Mouse (Mus musculus): Measurements from ENCODE around the gene Xrra1.
A peak's percentile ranks its signal among the peaks of the same experiment; 100 is the strongest.
"Not testable (repeated sequence)": the region's sequence is repeated elsewhere in the genome, so short reads cannot be mapped to it uniquely, and the experiment has no call there.

Gene Xrra1

GRCm38 (mm10) chr7:99902918-99903665 is 44.2 kb downstream of the Xrra1 start:
- no peak for DNase-seq

GRCm38 (mm10) chr7:99904421-99905005 is 45.6 kb downstream of the Xrra1 start:
- no peak for DNase-seq

GRCm38 (mm10) chr7:99906346-99906745 is 47.4 kb downstream of the Xrra1 start:
- no peak for DNase-seq

GRCm38 (mm10) chr7:99907463-99907862 is 48.5 kb downstream of the Xrra1 start:
- no peak for DNase-seq

DNA sequence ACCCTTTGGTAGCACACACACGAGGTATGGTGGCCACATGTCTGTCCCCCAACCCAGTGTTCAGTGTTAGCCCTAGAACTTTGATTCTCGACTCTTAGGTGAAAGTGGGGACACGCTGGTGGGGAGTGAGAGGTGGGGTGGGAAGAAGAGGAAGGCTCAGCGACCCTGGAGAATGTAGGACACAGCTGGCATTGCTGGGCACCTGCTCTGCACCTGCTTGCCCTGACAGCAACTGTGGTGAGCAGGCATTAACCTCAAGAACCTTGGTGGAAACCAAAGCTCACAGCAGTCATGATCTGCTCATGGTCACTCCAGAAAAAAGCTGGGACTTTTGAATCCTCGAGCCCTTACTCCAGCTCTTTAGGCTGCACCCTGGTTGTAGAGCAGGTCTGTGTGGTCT is 52.1 kb downstream of the Xrra1 start:
- DNase-seq, result no peak

DNA sequence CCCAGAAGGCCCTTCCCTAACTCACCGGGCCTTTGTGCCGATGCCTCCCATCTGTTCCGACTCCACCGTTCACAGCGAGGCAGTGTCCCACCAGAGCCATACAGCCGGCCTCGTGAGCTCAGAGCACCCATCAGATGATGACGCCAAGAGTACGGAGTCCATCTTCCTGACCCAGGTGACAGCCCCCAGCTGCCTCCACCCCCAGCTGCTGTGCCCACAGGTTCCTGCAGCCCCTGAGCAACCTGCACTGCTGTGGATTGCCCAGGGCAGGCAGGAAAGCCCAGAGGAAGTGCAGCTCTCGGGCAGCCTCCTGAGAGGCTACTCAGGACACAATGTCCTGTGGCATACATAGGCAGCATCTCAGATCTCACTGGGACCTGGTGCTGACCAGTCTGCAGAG is 55.4 kb downstream of the Xrra1 start:
- DNase-seq, result no peak

DNA sequence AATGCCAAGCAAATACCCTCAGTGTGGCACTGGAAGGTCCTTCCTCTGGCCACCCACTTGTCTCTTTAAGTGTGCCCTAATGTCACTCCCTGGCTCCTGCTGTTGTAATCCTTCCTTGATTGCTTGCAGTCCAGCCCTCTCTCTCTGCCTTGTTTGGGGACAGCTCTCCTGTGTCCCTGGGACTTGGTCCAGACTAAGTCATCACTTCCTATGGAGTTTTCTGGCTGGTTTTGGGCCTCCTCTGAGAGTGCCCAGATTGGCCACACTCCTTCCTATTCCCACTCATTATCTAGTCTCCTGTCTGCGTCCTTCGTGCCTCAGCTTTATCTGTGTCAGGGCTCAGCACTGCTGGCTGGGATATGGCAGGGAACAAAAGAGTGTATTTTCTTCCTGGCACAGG is 56.6 kb downstream of the Xrra1 start:
- no peak for DNase-seq

- peak; percentile 20 to 28 for DNase-seq
Measured at GRCm38 (mm10) chr7:99916741-99917319, 57.9 kb downstream of the Xrra1 start.

DNA sequence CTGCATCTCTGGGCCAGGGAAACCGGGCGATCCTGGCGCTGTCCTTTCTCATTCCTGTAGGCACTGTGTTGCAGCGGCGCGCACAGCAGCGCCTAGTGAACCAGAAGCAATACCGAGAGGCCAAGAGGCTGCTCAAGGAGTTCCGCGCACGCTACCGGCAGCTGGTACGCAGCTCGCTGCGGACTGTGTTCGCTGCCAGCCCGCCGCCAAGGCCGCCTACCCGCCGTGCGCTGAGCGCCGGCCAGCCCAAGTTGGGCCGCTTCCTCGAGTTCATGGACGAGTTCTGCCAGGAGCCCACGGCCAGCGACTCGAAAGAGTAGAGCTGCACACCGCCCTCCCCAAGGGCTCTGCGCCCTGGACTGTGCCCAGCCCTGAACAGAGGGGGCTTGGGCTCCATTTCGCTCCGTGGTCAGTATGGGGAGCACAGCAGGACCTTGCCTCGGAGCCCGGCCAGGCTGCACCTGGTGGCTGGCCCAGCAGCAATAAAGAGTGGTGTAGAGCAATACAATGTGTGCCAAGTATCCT is 58.5 kb downstream of the Xrra1 start:
- peak; percentile 25 to 32 for DNase-seq

DNA sequence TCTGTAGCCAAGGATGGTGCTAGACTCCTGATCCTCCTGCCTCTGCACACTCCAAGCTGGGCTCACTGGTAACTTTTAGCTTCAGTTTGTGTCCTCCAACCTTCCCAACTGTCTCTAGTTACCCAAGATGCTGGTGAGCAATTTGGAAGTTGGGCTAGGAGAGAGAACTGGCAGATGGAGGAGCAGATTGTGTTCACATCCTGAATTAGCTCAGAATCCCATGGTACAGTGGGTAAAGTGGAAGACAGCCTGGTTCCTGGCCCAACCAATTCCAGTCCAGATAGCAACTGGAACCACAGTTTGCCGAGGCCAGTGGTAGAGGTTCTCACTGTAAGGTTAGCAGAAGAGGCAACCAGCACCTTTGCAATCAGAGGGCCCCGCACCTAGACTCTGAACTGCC is 60.2 kb downstream of the Xrra1 start:
- DNase-seq, result no peak

DNA sequence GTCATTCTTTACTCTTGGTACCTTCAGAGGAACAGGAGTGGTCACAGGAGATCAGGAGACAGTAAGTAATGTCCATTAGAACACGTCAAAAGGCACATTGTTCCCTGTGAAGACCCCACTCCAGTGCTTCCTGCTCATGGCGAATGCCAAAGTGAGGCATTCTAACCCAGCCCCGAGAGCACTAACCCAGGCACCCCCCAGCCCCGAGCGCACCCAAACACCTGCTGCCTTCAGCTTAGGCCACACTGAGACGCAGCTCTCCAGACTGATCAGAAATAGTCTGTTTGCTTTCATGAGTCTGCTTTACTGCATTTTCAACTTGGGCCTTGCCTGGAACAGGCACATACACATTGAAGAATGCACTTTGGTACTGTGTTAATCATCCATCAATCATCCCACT is 61.1 kb downstream of the Xrra1 start:
- no peak for DNase-seq

DNA sequence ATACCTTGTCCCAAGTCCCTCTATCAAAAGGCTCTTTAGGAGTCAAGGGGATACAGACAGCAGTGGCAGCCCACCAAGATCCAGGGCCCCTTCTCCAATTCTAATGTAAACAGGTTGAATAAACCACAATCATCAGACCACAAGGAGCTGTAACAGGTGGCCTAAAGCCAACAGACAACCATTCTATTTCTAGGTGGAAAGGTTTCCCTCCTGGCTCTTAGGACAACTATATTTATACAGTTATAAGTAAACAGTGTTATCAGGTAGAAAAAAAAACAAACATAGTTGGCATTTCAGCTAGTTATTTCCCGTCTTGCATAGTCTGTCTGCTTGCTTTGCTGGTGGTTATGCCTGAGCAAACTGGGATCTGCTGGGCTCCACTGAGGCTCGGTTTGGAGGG is 61.5 kb downstream of the Xrra1 start:
- DNase-seq, result peak; percentile 15 to 50

DNA sequence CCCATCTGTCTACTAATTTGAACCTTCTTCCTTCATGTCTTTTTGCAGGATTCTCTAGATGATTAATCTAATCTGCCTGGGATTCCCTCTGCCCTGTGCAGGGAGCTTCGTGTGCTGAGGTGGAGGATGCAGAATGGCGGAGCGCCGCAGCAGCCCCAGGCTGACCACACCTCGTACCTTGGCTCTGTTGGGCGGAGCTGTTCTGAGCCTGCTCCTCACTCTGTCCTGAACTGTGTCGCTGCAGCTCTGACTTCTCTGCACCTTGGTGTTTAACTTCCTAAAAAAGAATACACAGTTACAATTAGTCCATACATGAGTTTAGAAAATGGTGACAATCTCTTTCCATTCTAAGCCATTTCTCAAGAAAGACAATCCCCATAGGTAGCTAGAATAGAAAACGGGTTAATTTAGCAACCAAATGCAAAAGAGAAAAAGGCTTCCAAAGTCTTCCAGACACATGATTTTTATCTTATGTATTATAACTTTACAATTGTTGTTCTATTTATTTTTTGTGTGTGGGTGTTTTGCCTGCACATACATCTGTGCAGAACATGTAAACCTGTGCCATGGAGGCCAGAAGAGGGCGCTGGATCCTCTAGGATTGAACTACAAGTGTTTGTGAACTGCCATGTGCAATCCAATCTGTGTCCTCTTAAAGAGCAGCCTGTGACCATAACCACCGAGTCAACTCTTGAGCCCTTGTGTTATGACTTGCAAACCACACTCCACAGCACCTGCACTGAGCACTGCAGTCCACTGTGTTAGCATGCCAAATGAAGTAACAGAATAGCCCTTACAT is 68.2 kb downstream of the Xrra1 start:
- peak; percentile 80 to 85 for DNase-seq

DNA sequence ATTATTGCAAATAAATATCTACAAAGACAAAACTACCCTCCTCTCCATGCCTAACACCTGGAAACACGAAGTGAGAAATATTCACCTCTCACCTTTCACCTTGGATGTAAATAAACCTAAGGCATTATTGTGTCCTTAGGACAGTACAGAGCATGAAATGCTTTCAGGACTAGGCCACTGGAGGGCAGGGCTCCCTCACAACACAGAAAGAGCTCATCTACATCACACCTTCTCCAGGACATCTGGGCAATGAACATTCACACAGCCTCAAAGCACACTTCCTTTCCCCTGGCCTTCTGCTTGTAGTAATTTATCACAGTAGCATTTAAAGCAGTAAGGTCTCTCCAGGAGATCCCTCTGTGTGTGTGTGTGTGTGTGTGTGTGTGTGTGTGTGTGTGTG is 76.8 kb downstream of the Xrra1 start:
- DNase-seq, result no peak

DNA sequence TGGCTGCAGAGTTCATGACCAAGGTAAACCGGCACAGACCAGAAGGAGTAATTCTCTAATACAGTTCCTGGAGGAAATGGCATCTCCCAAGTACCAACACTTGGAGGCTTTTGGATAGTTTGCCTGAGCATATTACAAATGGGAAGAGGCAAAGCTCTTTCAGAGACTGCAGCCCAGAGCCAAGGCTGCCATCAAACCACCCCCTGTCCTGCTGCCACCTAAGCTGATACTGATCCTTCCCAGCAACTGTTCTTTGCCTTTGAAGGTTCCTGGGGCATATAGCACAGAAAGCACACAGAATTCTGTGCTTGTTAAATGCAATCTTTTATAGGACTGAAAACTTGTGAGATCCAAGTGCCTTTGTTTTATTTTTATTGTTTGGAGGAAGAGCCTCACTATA is 81.8 kb downstream of the Xrra1 start:
- no peak for DNase-seq

- no peak for DNase-seq
Measured at GRCm38 (mm10) chr7:99944520-99944919, 85.6 kb downstream of the Xrra1 start.

DNA sequence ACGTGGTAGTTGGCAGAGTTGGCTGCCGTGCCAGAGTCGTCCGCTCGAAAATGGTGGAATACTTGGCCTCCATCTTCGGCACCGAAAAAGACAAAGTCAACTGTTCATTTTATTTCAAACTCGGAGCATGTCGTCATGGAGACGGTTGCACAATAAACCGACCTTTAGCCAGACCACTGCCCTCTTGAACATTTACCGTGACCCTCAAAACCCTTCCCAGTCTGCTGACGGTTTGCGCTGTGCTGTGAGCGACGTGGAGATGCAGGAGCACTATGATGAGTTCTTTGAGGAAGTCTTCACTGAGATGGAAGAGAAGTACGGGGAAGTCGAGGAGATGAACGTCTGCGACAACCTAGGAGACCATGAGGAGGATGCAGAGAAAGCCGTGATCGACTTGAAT is 86.1 kb downstream of the Xrra1 start:
- DNase-seq, result not testable (repeated sequence)

DNA sequence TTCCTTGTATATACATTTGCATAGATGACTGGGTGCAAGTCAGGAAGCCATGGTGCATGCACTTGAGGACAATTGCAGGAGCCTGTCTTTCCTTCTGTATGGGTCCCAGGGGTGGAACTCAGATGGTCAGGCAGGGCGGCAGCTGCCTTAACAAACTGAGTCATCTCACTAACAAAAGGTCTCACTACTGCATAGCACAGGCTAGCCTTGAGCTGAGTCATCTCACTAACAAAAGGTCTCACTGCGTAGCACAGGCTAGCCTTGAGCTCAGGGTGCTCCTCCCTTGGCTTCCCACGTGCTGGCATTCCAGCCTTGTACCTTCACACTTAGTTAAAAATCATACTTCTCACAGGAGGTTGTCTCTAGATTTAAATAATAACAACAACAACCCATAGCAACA is 87.0 kb downstream of the Xrra1 start:
- DNase-seq, result no peak

DNA sequence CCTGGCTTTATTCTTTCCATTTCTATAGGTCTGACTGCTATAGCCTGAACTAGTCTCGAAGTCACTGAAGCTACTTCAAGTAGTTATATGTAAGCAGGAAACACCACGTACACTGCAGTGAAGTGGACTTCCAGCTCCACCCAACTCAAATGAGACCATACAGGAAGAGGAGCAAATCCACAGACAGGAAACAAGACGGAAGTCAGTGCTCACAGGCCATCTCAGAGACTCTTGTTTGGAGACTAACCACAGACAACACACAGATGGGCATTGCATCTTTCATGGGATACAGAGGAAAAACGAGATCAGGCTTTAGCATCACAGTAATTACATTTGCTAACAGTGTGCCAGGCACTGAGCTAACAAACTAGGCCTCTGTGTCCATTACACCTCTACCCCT is 87.4 kb downstream of the Xrra1 start:
- no peak for DNase-seq

GRCm38 (mm10) chr7:99947329-99947728 is 88.4 kb downstream of the Xrra1 start:
- peak; percentile 31 to 41 for DNase-seq

- no peak for DNase-seq
Measured at GRCm38 (mm10) chr7:99953442-99954098, 94.7 kb downstream of the Xrra1 start.

- DNase-seq, result no peak
Measured at GRCm38 (mm10) chr7:99954212-99954611, 95.3 kb downstream of the Xrra1 start.

- no peak for DNase-seq
Measured at GRCm38 (mm10) chr7:99956095-99956494, 97.2 kb downstream of the Xrra1 start.

Data from lung, adult 18-20 months (tissue).